Mouse (Mus musculus) embryonic facial prominence, embryonic 11.5 days (tissue): ENCODE measurements around the gene Abi3. TPM values are rescaled to one million over a fixed set of nuclear protein-coding genes. Genes with fewer than 3 reads are reported as not detected.

Source experiments
- ATAC-seq: fragments of 200-750 bp; cut with Nextera tagmentation; replicated peaks from 2 replicates; pipeline ENCODE4 v1.8.0; 2017; ENCODE audit warnings: low read depth; ENCODE audit not compliant: insufficient number of reproducible peaks, low FRiP score, low TSS enrichment
- DNase-seq: peaks from one replicate; pipeline ENCODE4 v3.0.0-alpha.2; 2015; ENCODE audit warnings: low spot score
- H3K27ac ChIP-seq: fragments of 300-500 bp; sonication (generic); replicated peaks from 2 replicates; pipeline ENCODE4 v1.5.1; 2014; ENCODE audit warnings: mild to moderate bottlenecking, low read depth, low read length, control low read depth
- H3K27me3 ChIP-seq: fragments of 300-500 bp; sonication (generic); 2 replicates; pipeline ENCODE4 v1.6.1; 2014; ENCODE audit warnings: mild to moderate bottlenecking, low read length, moderate library complexity, mixed read lengths; ENCODE audit not compliant: control insufficient read depth, insufficient read depth
- H3K36me3 ChIP-seq: fragments of 300-500 bp; sonication (generic); replicated peaks from 2 replicates; pipeline ENCODE4 v1.6.1; 2014; ENCODE audit warnings: low read depth, mild to moderate bottlenecking, low read length, moderate library complexity, mixed read lengths; ENCODE audit not compliant: control insufficient read depth, insufficient read depth
- H3K4me1 ChIP-seq: fragments of 300-500 bp; sonication (generic); 2 replicates; pipeline ENCODE4 v1.6.1; 2014; ENCODE audit warnings: low read length, mixed read lengths; ENCODE audit not compliant: control insufficient read depth, insufficient read depth
- H3K4me2 ChIP-seq: fragments of 300-500 bp; sonication (generic); 2 replicates; pipeline ENCODE4 v1.6.1; 2014; ENCODE audit warnings: low read depth, mild to moderate bottlenecking, control low read depth, low read length, moderate library complexity
- H3K4me3 ChIP-seq: fragments of 300-500 bp; sonication (generic); 2 replicates; pipeline ENCODE4 v1.5.1; 2014; ENCODE audit warnings: low read depth, low read length, control low read depth
- H3K9ac ChIP-seq: fragments of 300-500 bp; sonication (generic); replicated peaks from 2 replicates; pipeline ENCODE4 v1.6.1; 2014; ENCODE audit warnings: mild to moderate bottlenecking, control low read depth, low read length
- H3K9me3 ChIP-seq: fragments of 300-500 bp; sonication (generic); replicated peaks from 2 replicates; pipeline ENCODE4 v1.6.1; 2016; ENCODE audit warnings: mild to moderate bottlenecking, low read length, inconsistent platforms, mixed read lengths; ENCODE audit not compliant: control insufficient read depth
- WGBS: fragments of 180-500 bp; shearing (Covaris S2); extraction: QIAGEN DNeasy Blood & Tissue Kit; methylation state at CpG from one replicate; pipeline ENCODE4 v1.1.7; 2014; 5-methylcytosine and 5-hydroxymethylcytosine counted together
- polyA plus RNA-seq: library from polyadenylated mRNA; unstranded; fragments of >200 nt; fragmentation: Nextera tagmentation; extraction: Ambion mirVana; gene quantifications from 2 replicates; pipeline ENCODE4 v1.2.1, GENCODE M21; 2014

The Abi3 gene
- polyA plus RNA-seq, 1 experiment from 2014 or later, result 2.4 TPM

DNA sequence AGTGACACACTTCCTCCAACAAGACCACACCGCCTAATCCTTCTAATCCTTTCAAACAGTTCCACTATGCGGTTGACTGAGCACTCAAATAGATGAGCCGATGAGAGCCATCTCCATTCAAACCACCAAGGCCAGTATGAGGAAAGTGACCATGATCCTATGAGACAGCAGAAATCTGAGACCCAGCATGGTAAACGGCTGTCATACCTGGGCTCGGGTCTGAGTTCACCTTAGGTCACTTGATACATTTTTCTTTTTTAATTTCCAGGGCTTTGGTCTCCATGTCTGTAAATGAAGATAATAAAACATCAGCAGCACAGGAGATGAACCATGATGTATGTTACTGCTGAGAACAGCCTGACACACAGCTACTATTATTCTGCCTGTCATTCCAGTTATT, 34.4 kb downstream of the Abi3 start:
- Histone ChIP-seq H3K9me3 (no peaks in the 10 kb centered on the region), H3K27ac (no peak overlapping the region), H3K27me3 (no peaks in the 10 kb centered on the region), H3K4me3 (no peak overlapping the region), H3K9ac (no peak overlapping the region), H3K36me3 (no peaks in the 10 kb centered on the region), H3K4me2 (no peak overlapping the region), H3K4me1 (no peaks in the 10 kb centered on the region)
- WGBS, result 90% methylated on average over 5 of the region's 5 CpGs
- no peak for DNase-seq
- ATAC-seq, result no peak

DNA sequence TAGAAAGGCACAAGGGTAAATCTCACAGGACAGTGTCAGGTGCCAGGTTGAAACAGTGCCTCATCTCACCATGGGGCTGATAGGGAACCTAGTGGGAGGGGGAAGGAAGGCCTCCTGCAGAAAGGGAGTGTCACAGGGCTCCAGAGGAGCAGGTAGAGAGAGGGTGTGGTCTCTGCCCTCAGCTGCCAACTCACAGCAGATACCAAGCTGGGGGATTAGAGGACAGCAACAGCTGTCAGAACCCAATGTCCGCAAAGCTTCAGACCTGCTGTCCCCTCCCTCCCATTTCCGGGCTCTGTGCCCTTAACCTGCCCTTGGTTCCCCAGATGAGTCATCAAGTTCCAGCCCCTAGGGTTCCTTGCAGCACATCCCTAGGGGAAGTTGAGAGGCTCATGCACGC, 36.7 kb downstream of the Abi3 start:
- 45% methylated on average over 3 of the region's 3 CpGs for WGBS
- Histone ChIP-seq H3K27ac (no peak overlapping the region), H3K9ac (no peak overlapping the region), H3K4me1 (no peaks in the 10 kb centered on the region), H3K27me3 (no peaks in the 10 kb centered on the region), H3K9me3 (no peaks in the 10 kb centered on the region), H3K36me3 (no peaks in the 10 kb centered on the region), H3K4me3 (no peak overlapping the region), H3K4me2 (no peak overlapping the region)
- ATAC-seq, result no peak
- DNase-seq, result no peak

DNA sequence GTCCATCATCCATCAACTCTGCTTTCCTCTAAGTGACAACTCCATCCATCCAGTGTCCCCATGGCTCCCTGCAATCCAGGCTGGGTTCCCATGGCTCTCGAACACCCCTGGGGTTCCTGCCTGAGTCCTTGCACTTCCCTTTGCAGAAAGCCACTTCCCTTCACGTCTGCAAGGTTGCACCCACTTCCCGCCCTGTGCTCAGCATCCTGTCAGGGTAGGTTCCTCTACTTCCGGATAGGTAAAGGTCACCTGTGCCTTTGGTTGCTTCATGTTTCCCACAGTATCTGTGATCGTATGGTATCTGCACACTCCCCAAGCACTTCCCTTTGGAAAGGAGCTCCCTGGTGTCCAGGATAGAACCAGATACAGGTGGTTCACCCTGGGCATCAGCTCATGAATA, 37.3 kb downstream of the Abi3 start:
- Histone ChIP-seq H3K4me3 (no peak overlapping the region), H3K4me2 (no peak overlapping the region), H3K27me3 (no peaks in the 10 kb centered on the region), H3K4me1 (no peaks in the 10 kb centered on the region), H3K36me3 (no peaks in the 10 kb centered on the region), H3K9ac (no peak overlapping the region), H3K9me3 (no peaks in the 10 kb centered on the region), H3K27ac (no peak overlapping the region)
- DNase-seq (no peak), ATAC-seq (no peak)
- 72% methylated on average over 5 of the region's 5 CpGs for WGBS

DNA sequence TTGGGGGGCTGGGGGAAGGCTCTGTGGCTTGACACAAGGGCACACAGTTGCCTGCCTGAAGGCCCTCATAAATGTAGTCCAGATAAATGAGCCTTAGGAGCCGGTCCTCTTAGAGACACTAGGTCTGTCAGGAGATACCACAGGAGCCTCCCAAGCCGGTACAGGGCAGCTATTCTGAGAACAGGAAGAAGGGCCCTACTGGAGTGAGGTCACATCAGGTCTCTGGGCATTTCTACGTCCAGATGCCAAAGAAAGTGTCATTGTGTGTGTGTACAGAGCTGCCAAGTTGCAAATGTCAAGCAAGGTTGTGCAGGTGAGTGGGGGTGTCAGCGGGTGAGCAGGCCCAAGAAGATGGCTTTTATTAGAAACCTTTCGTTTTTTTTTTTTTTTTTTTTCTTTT, 46.7 kb downstream of the Abi3 start:
- ATAC-seq, result no peak
- 51% methylated on average over 5 of the region's 5 CpGs for WGBS

DNA sequence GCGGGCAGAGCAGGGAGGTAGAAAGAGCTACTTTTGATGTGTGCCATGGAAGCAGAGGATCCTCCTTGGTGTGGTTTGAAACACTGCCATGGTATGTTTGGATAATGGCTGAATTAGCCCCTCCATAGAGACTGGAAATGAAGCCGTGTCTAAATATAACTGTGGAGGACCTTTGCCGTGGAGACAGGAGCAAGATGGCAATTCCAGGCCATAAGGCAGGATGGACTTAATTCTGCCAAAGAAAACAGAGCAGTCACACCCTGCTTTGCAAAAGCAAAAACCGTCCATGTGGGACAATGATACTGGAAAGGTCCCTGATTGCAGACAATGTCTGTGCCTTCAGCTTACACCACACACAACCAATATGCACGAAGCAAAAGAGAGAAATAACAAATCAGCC, 48.1 kb downstream of the Abi3 start:
- no peak for ATAC-seq
- Histone ChIP-seq H3K4me2 (no peak overlapping the region), H3K4me1 (no peaks in the 10 kb centered on the region; the same call in 1 of the 2 replicates), H3K4me3 (no peak overlapping the region), H3K9ac (no peak overlapping the region), H3K36me3 (no peaks in the 10 kb centered on the region), H3K9me3 (no peaks in the 10 kb centered on the region), H3K27me3 (peaks cover 3% of the 10 kb centered on the region; the same call in 1 of the 2 replicates), H3K27ac (no peak overlapping the region)
- DNase-seq, result no peak
- 78% methylated on average over 5 of the region's 5 CpGs for WGBS

More for the DNA sequence above, 46.7 kb downstream of the Abi3 start:
- H3K27me3 ChIP-seq, result peaks cover 3% of the 10 kb centered on the region; the same call in 1 of the 2 replicates
- H3K4me2 ChIP-seq, result no peak overlapping the region
- H3K9me3 ChIP-seq, result no peaks in the 10 kb centered on the region
- no peak overlapping the region for H3K4me3 ChIP-seq
- no peak for DNase-seq
- H3K9ac ChIP-seq, result no peak overlapping the region
- no peaks in the 10 kb centered on the region for H3K36me3 ChIP-seq
- H3K4me1 ChIP-seq, result no peaks in the 10 kb centered on the region; the same call in 1 of the 2 replicates
- H3K27ac ChIP-seq, result no peak overlapping the region

DNA sequence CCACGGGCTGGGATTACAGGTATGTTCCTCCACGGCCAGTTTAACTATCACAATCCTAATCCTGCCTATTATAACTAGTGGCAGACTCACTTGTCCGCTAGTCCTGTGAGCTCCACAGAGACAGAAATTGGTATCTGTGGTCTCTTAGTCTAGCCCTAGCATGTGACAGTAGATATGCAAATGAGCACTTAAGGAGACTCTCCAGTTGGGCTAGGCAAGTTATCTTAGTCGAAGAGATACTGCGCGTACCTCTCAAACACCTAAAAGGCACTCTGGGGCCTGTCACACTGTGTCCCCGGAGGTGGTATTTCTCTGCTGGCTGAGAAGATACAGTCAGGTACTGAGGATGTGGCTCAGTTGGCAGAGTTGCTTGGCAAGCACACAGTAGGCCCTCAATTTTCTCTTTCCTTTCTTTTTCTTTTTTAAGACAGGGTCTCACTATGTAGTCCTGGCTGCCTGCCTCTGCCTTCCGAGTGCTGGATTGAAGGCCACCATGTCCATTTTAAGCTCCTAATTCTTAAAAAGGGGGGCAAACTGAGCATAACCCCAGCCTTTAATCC, 49.2 kb downstream of the Abi3 start:
- DNase-seq (no peak), ATAC-seq (no peak)
- no peak overlapping the region for H3K27ac ChIP-seq
- WGBS, result 90% methylated on average over 8 of the region's 8 CpGs
- no peak overlapping the region for H3K9ac ChIP-seq
- H3K9me3 ChIP-seq, result no peaks in the 10 kb centered on the region
- H3K4me1 ChIP-seq, result no peaks in the 10 kb centered on the region; the same call in 1 of the 2 replicates
- peaks cover 3% of the 10 kb centered on the region; the same call in 1 of the 2 replicates for H3K27me3 ChIP-seq
- no peak overlapping the region for H3K4me2 ChIP-seq
- H3K4me3 ChIP-seq, result no peak overlapping the region
- H3K36me3 ChIP-seq, result no peaks in the 10 kb centered on the region

DNA sequence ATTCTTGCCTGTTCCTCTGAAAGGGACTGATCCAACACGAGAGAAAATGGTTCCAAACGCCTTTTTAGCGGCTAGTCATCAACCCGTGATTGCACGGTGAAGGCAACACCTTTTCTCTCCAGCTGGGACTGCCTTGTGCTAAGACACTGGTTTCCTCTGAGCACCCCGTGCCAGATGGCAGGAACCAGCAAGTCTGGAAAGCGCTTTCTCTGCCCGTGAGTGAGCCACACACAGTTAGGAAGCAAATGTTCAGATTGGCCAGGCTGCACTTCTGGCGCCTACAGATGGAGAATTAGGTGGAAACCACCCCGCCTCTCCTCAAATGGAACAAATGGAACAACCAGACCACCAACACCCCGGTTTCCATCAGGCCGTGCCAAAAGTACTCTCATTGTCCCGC, 50.5 kb downstream of the Abi3 start:
- Histone ChIP-seq H3K27ac (no peak overlapping the region), H3K36me3 (no peaks in the 10 kb centered on the region), H3K9me3 (no peaks in the 10 kb centered on the region), H3K27me3 (0 out of 2 replicates have a peak, but pooled peaks cover under 1% of the 10 kb centered on the region), H3K4me2 (no peak overlapping the region), H3K9ac (no peak overlapping the region), H3K4me3 (no peak overlapping the region), H3K4me1 (no peaks in the 10 kb centered on the region; the same call in 1 of the 2 replicates)
- ATAC-seq (no peak), DNase-seq (no peak)
- 80% methylated on average over 13 of the region's 13 CpGs for WGBS

DNA sequence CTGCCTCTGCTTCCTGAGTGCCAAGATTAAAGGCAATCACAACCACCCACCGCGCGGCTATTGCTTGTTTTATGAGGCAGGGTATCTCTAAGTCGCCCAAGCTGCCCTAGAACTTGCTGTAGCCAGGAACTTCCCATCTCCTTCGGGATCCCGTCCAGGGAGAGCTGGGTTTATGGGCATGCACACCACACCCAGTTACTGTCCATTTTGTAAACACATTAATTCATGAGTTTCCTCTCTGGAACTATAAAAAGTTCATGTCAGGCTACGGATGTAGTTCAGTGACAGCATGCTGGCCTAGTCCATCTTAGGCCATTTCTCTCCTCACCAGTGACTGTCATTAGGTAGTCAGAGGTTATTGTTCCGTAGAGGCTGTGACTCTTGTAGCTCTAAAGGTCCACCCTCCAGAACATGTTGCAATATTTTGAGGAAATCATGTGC, 52.8 kb downstream of the Abi3 start:
- no peak overlapping the region for H3K4me2 ChIP-seq
- no peaks in the 10 kb centered on the region for H3K27me3 ChIP-seq
- H3K27ac ChIP-seq, result no peak overlapping the region
- WGBS, result 82% methylated on average over 8 of the region's 8 CpGs
- H3K4me1 ChIP-seq, result no peaks in the 10 kb centered on the region
- H3K9ac ChIP-seq, result no peak overlapping the region
- no peak overlapping the region for H3K4me3 ChIP-seq
- DNase-seq (no peak), ATAC-seq (no peak)
- H3K9me3 ChIP-seq, result no peaks in the 10 kb centered on the region
- no peaks in the 10 kb centered on the region for H3K36me3 ChIP-seq
